ENCODE assay signal across 8 mouse cellular contexts in the genomic region with DNA sequence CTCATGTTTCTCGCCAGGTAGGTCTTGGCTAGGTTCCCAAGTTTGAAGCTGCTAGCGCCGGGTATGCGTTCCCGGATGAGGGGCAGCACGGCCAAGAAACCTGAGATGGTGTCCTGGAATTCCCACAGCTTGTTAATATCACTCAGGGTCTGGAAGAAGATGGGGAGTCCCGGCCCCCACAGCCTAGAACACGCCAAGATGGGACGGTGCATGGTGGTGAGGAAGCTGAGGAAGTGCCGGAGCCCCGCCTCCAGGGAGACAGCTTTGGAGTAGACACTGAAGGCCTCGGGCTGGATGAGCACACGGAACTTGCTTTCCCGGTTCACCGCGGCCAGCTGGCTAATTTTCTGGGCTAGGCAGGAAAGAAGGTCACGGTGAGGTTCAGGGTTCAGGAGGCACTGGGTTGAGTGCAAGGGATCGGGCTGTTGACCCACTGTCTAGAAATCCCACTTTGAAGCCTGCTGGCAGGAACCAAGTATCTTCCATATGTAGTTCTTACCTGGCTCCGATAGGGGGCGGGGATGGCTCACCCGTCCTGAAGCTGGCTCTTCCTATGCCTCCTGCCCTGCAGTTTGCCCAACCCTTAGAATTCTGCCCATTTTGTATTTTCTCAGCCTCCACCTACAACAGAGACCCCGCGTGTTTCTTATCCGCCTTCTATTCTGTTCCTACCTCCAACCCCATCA. TPM values are rescaled to one million over a fixed set of nuclear protein-coding genes. Genes with fewer than 3 reads are reported as not detected.
DNase-seq lines count a peak whose midpoint lies in the region; ATAC-seq lines count a peak whose summit lies in the region.

No protein-coding gene starts in this region.

- DNase-seq in frontal cortex, postnatal 25 days (ENCODE audit: low spot score in 2 of 2): no peak
- DNase-seq in right cerebral cortex, adult 2 months (ENCODE audit: low spot score in 2 of 2): peak; percentile 22 to 54
- DNase-seq in right cerebral cortex, postnatal 25 days: no peak
- DNase-seq in cerebellum, adult 9-10 months: peak; percentile 28
- DNase-seq in kidney, postnatal 10 days: peak; percentile 75

- H3K9ac ChIP-seq in intestine, embryonic 15.5 days: no peak overlapping the region

- ATAC-seq in frontal cortex, adult (ENCODE audit: low TSS enrichment): 0 out of 2 replicates have a peak, but pooled peaks have one; percentile 28
- ATAC-seq in monocyte, adult 5-6 weeks (replicated peaks; ENCODE audit: insufficient number of reproducible peaks, low FRiP score, low TSS enrichment, poor library complexity, severe bottlenecking): peak; percentile 49
- ATAC-seq in intestine, embryonic 15.5 days: no peak; the same call in 1 of the 2 replicates

- no peak overlapping the region for H3K27ac ChIP-seq in intestine, embryonic 15.5 days

- no peaks in the 10 kb centered on the region for H3K27me3 ChIP-seq in intestine, embryonic 15.5 days (replicated peaks)

- H3K4me2 ChIP-seq in intestine, embryonic 15.5 days (replicated peaks): no peak overlapping the region

- WGBS in intestine, embryonic 15.5 days: 73% methylated on average over 24 of the region's 24 CpGs

- peaks cover 8% of the 10 kb centered on the region for H3K36me3 ChIP-seq in intestine, embryonic 15.5 days

- H3K4me3 ChIP-seq in intestine, embryonic 15.5 days (replicated peaks): no peak overlapping the region

- H3K9me3 ChIP-seq in intestine, embryonic 15.5 days: no peaks in the 10 kb centered on the region

- no peaks in the 10 kb centered on the region for H3K4me1 ChIP-seq in intestine, embryonic 15.5 days (replicated peaks)

RNA-seq across cellular contexts. Expression of gene Islr2, which starts 16.2 kb away (rescaled TPM):
- total RNA-seq in monocyte, adult 5-6 weeks (2017): 0.10 to 0.11 TPM in 2 of 3 replicates, not detected in the other
- 1.3 and 1.4 TPM in 2 replicates for polyA plus RNA-seq in intestine, embryonic 15.5 days (2015; fragmentation: Nextera tagmentation; extraction: Ambion mirVana)

RNA-seq across cellular contexts. Expression of gene Islr, which starts 16.3 kb away (rescaled TPM):
- total RNA-seq in monocyte, adult 5-6 weeks (2017): not detected in 3 replicates
- 83.4 and 84.8 TPM in 2 replicates for polyA plus RNA-seq in intestine, embryonic 15.5 days (2015; fragmentation: Nextera tagmentation; extraction: Ambion mirVana)

RNA-seq across cellular contexts. Expression of gene Pml, which starts 29.2 kb away (rescaled TPM):
- 6.6 to 23.5 TPM (median 15.6 TPM) in 3 replicates for total RNA-seq in monocyte, adult 5-6 weeks (2017)
- 13.2 and 15.6 TPM in 2 replicates for polyA plus RNA-seq in intestine, embryonic 15.5 days (2015; fragmentation: Nextera tagmentation; extraction: Ambion mirVana)

RNA-seq across cellular contexts. Expression of gene Stoml1, which starts 32.6 kb away (rescaled TPM):
- total RNA-seq in monocyte, adult 5-6 weeks (2017): 11.3 to 14.2 TPM (median 13.0 TPM) in 3 replicates
- polyA plus RNA-seq in intestine, embryonic 15.5 days (2015; fragmentation: Nextera tagmentation; extraction: Ambion mirVana): 21.3 and 21.4 TPM in 2 replicates

Comparison
In these comparisons a context has a peak if more than half of its experiments do, and no peak if none do; other contexts are left out.
1. DNase-seq: peak in right cerebral cortex, adult 2 months (2 of 2), cerebellum, adult 9-10 months (single experiment) and kidney, postnatal 10 days (single experiment); none in frontal cortex, postnatal 25 days (0 of 2) and right cerebral cortex, postnatal 25 days (single experiment).